Mouse (Mus musculus) adrenal gland, postnatal 10 days (tissue): ENCODE measurements around the gene Kif18a. TPM values are rescaled to one million over a fixed set of nuclear protein-coding genes. Genes with fewer than 3 reads are reported as not detected.

ENCODE experiments used
- DNase-seq: peaks from one replicate; pipeline ENCODE4 v3.0.0; 2021; ENCODE audit warnings: mixed read lengths
- long read RNA-seq, 2 experiments: library from polyadenylated mRNA; stranded (forward); transcript quantifications; one replicate each; pipeline ENCODE4 v2.0.0; 2021
- total RNA-seq, 2 experiments: library from RNA; stranded (reverse); gene quantifications; 2 replicates each; pipeline ENCODE4 v1.2.3; 2021

Kif18a gene
- total RNA-seq: 1 to 10 TPM; 3.6 to 4.5 TPM
- long read RNA-seq, experiment 1, partial matches to known transcripts: 0 of 3 reads
- long read RNA-seq, experiment 1, other reads (novel, unspliced or antisense): 0 of 3 reads
- long read RNA-seq, experiment 2, partial matches to known transcripts: 0 of 5 reads
- long read RNA-seq, experiment 2, other reads (novel, unspliced or antisense): 1 of 5 reads

- peak; percentile 97 for DNase-seq
These were observed at the start of gene Kif18a, which contains the start of gene Mettl15 for GRCm38 (mm10) chr2:109280600-109281340. Gene Kif18a (plus strand): TSS chr2:109280738. Gene Mettl15 (minus strand): TSS chr2:109280748.

GRCm38 (mm10) chr2:109233876-109234275 lies 46.7 kb upstream of the Kif18a start:
- no peak for DNase-seq

DNA sequence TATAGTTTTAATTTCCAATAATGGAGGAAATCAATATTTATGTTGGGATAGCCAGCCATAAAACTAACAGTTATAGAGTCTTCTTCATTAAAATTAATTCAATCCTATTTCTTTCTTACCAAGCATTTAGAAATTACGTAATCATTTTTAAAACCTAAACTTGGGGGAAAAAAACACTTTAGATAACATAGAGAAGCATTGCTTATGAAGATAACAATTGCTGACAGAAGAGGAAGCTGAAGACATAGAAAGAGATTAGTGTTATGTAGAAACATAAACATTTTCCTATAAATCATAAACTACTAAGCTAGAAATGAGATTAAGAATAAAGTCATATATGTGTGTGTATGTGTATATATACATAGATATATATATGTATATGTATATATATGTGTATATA lies 44.8 kb upstream of the Kif18a start:
- DNase-seq: no peak

- peak; percentile 31 for DNase-seq
These were observed 38.6 kb upstream of the Kif18a start for GRCm38 (mm10) chr2:109241947-109242346.

- no peak for DNase-seq
These were observed 17.8 kb upstream of the Kif18a start for GRCm38 (mm10) chr2:109262779-109263178.

GRCm38 (mm10) chr2:109273098-109273497 lies 7.4 kb upstream of the Kif18a start:
- no peak for DNase-seq

DNA sequence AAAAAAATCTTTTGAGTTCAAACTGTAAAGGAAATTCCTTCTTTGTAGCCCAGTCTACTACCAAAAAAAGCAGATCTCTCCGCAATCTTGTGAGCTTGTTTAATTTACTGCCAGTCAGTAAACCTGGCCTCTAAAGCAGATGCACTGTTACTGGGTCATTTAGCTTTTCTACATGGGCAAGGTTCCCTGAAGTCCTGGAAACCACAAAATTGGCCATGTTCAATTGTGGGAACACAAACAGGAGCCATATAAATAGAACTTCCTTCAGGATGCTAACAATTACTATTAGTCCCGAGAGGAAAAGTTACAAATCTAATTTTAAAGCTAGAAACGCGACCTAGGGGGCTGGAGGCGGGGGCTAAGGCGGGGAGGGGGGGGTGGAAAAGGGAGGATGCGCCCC lies 2.9 kb upstream of the Kif18a start:
- no peak for DNase-seq

GRCm38 (mm10) chr2:109278036-109278435 lies 2.5 kb upstream of the Kif18a start:
- peak; percentile 71 for DNase-seq

DNA sequence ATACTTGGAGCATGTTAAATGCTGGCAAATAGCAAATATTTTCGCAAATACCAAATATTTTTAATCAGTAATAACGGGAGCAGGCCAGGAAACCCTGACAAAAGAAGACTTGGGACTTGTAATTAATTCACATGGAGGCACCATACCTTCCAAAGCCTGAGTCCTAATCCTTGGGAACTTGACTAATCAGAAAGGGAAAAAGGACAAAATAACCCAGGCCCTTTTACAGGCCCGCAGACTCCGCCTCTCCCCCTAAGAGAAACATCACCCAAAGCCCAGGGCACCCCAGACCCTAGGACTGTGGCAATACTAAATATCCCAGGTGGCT lies 302 bp upstream of the Kif18a start:
- DNase-seq: no peak

GRCm38 (mm10) chr2:109281341-109281690 lies 778 bp downstream of the Kif18a start:
- DNase-seq: no peak

DNA sequence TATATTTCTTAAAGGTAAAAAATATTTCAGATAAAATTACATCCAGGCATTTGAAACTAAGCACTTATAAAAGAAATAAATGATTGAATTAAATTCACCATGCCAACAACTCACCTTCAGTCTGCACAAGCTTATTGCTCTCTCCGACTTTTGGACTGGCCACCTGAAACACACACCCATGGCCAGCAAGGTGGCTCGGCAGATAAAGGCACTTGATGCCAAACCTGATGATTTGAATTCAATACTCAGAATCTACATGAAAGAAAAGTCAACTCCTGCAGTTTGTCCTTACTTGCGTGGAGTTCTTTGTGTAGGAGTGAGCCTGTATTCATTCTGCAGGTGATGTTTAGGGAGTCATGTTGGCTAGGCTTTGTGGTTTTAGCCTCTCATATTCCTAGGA lies 3.6 kb downstream of the Kif18a start:
- DNase-seq: no peak

DNA sequence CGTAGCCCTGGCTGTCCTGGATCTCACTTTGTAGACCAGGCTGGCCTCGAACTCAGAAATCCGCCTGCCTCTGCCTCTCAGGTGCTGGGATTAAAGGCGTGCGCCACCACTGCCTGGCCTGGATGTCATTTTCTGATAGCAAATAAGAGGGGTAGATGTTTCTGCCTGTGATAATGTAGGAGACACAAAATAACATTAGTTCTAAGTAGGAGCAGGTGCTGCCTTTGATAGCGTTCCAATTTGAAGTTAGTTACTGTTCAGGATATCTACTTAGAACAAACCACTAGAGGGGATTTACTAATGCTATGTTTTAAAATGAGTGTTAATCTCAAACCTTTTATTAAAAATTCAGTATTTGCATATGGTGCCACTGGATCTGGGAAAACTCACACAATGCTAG lies 8.8 kb downstream of the Kif18a start:
- no peak for DNase-seq

DNA sequence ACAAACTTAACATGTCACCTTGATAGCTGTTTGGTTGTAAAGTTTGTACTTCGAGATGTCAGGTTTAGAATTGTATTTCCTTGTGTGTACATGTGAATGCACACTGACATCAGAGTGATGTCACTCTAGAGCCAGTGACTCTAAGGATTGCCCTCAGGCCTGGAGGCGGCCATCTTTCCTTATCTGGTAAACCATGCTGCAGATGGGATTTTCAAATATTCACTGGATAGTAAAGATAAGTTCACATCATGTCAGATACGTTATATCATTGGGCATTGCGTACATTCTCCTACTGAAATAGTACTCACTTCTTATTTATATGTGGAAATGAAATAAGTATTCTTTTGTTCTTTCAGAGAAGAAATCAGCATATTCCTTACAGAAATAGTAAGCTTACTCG lies 15.7 kb downstream of the Kif18a start:
- no peak for DNase-seq

DNA sequence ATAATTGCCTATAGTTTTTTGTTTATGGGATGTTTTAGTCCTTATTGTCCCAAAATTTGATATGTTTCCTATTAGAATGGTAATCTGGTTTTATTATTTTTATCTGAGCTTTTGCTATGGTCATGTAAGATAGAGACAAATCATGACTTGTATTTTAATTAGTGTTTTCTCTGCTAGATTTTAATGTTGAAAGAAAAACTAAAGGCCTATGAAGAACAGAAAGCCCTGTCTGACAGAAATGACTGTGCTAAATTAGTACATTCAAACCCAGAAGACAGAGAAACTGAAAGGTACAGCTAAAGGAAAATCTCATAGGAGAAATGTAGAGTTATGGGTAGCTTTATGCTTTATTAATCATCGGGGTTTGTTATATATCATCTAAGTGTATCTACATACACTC lies 17.6 kb downstream of the Kif18a start:
- no peak for DNase-seq

DNA sequence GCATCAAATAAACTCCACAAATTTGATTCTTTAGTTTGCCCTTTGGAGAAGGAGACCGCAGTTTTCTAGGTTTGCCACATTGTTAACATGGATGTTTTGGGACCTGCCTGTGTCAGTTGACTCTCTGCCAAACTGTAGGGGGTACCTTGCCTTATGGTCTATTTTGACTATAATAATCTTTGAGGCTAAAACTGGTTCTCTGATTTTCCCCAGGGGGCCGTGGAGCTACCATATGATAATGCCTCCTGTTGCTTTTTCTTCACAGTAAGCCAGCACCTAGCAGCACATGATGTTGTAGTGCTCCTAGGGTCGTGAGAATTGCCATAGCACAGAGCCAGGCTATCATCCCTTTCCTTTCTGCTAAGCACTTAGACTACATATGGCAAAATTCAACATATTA lies 21.7 kb downstream of the Kif18a start:
- DNase-seq: no peak

- DNase-seq: no peak
These were observed 23.1 kb downstream of the Kif18a start for GRCm38 (mm10) chr2:109303638-109304037.

DNA sequence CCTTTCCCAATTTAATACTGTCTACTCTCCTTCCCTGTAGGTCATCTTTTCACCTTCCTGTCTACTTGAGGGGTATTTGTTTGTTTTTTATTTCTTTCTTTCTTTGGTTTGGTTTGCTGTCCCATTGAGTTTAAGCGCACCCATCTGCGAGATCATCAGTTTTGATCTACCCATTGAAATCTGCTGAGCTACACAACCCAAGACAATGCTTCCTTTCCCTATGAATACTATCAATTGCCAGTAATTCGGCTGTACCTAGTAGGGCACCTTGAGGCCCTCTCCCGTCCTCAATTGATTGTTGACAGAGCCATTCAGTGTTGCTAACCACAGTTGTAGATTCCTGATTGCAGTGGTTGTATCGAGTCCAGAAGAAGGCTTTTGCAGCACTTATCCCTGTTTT lies 30.8 kb downstream of the Kif18a start:
- DNase-seq: no peak

GRCm38 (mm10) chr2:109331807-109332206 lies 51.3 kb downstream of the Kif18a start:
- DNase-seq: no peak

- DNase-seq: no peak
These were observed 53.7 kb downstream of the Kif18a start for GRCm38 (mm10) chr2:109334237-109334636.

DNA sequence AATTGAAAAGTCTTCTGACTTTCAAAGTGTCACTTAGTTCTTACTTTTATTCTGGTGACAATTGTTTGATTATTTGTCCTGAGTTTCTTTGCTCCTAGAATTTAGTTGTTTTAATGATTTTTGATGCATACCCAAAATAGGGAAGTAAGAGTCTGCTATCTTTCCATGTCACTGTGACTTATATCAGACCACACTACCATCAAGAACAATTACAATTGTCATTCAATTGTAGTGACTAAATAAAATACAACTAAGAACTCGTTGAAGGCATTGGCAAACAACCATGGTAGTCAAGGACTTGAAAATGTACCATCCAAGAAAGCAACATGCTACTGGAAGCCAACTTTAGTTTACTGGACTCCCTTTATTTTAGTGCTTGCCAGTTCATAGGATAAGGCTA lies 55.2 kb downstream of the Kif18a start:
- no peak for DNase-seq

- DNase-seq: no peak
These were observed 64.8 kb downstream of the Kif18a start for GRCm38 (mm10) chr2:109345386-109345785.

DNA sequence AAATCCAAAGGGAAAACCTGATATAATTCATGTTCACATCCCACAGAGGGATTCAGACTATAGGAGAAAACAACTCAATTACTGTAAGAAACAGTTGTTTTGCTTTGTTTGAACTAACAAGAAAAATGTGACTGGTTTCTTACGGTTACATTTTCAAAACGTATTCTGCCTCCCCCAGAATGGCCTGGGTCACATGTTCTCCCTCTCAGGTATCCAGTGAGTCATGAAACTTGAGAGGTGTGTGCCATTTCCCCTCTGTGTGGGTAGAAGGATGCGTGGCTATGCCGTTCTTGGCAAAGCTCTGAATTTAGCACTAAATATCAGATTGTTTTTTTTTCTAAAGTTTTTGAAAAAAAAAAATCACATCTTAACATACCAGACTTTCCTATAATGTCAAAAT lies 68.2 kb downstream of the Kif18a start:
- DNase-seq: no peak

- no peak for DNase-seq
These were observed 78.1 kb downstream of the Kif18a start for GRCm38 (mm10) chr2:109358456-109359141.

GRCm38 (mm10) chr2:109365962-109366361 lies 85.4 kb downstream of the Kif18a start:
- DNase-seq: no peak
